Mouse (Mus musculus): Measurements from ENCODE around the gene Khdc4.
"Not testable (repeated sequence)": the region's sequence is repeated elsewhere in the genome, so short reads cannot be mapped to it uniquely, and the experiment has no call there.

Gene Khdc4

DNA sequence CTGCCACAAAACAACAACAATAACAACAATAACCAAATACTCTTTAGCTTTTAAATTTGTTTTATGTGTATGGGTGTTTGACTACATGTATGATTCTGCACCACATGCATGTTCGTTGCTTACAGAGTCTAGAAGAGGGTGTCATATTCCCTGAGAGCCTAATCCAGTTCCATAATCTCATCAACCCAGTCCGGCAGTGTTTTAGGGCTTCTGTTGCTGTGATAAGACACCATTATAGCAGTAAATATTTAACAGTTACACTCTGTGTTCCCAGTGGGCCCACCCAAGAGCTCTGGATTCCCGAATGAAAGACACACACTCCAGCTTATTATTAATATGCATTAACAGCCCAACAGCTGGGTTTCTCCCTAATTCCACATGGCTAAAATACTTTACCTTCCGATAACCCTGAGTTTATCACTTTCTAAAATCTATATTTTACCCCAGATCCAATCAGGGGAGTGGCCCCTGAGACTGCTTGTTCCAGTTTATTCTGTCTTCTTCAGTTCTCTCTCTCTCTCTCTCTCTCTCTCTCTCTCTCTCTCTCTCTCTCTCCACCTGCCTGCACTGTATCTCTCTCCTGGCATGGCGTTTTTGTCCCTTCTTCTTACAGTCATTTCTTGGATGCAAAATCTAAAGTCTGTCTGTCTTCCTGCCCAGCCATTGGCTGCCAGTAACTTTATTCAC is 27.0 kb upstream of the Khdc4 start:
- no peak for DNase-seq (ENCODE audit: low spot score)

DNA sequence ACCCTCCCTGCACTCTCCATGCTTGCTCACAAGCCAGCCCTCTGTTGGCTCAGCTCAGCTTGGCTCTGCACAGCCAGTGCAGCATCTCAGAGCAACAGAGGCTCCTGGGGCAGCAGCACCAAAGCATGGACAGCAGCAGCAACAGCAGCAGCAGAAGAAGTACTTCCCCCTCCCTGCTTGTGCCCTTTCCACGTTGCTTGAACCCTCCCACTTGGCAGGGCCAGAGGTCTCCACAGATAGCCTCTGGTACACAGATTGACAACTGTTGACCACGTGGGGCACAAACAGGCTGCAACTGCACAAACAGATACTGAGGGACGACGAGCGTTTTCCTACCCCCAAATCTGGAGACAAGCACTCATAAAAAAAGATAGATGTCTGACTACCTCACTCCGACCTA is 25.8 kb upstream of the Khdc4 start:
- no peak for DNase-seq (ENCODE audit: low spot score)

DNA sequence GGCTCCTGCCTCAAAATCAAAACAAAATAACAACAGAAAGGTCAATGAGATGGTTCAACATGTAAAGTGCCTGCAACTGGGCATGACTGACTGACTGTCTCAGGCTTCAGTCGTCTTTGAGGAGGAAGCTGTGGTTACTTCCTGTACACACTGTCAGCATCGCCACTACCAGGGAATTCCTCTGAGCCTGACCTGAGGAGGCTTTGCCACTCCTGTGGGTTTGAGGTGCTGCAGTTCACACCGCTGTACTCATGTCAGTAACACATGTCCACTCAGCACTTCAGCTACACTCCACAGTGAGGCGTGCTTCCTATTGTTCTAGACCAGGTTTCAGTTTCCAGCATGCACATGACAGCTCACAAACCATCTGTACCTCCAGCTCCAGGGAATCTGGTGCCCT is 21.5 kb upstream of the Khdc4 start:
- DNase-seq (ENCODE audit: low spot score), result no peak

DNA sequence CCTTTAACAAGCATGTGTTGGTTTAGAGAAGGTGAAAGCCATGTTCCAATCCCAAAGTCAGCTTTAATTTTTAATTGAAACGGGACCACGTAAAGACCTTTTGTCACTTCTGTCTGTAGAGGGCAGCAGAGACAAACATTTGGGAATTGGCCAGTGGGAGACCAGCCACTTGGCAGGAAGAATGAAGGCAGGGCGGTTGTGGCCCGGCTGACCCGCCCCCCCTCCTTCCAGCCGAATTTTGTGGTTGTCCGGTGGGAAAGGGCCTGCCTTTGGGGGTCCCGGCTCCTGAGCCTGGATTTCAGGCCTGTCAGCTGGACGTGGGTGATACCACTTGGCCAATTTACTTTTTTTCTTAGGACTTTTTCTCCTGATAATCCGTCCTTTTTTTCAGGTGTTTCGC is 8.2 kb upstream of the Khdc4 start:
- peak; percentile 53 for DNase-seq (ENCODE audit: low spot score)

DNA sequence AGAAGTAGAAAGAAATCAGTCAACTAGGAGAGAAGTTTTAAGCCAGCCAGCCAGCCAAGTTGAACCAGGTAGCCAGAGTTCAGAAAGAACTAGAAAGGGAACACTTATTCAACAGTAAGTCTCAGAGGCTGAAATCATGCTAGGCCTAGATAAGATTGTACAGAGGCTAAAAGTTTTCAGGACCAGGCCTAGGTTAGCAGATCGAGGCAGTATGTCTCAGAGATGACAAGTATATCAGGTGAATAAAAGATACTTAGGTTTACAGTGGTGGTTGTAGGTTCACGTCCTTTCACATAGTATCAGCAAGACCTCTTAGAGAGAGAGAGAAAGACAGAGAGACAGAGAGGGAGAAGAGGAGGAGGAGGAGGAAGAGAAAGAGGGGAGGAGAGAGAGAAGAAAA is 1.8 kb upstream of the Khdc4 start:
- no peak for DNase-seq (ENCODE audit: low spot score)

DNA sequence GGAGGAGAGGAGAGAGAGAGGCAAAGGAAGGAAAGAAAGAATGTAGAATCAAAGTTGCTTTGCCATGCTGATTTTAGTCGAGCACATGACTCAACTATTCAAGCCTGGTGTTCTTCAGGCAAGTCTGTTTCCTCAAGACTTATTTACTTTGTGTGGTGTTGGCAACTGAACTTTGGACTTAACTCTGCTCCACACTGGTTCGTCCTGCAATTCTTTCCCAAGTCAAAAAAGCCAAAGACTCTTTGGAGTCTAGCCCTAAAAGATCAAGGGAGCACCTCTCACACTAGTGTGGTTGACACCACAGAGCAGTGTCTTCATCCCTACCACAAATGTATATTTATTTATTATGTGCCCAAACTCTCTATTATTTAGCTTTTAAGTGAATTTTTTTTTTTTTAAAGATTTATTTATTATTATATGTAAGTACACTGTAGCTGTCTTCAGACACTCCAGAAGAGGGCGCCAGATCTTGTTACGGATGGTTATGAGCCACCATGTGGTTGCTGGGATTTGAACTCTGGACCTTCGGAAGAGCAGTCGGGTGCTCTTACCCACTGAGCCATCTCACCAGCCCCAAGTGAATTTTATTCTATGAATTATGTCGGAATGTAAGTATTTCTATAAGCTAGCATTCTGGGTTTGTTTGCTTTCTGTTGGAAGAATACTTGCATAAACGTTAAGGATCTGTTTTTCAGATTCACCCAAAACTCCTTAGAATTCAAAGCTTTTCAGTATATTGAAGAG is 1.2 kb upstream of the Khdc4 start:
- no peak for DNase-seq (ENCODE audit: low spot score)

DNA sequence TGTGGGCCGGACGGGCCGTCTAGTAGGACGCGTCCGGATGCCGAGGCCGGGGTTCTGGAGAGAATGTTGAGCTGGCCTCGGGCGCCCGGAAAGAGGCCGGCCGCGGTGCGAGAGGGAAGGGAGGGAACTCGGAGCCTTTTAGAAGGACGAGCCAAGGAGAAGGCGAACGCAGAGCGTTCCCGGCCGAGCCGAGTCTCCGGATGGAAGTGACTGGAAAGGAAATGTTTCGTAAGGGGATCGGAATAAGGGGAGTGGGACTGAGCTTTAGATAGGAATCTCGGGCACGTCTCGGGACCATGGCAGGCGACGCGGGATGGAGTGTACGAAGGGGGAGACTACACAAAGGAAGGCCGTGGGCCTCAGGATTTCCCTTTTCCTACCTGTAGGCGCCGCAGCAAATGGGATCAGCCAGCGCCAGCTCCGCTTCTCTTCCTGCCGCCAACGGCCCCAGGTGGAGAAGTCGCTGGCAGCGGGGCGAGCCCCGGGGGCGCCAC is 402 bp downstream of the Khdc4 start:
- DNase-seq (ENCODE audit: low spot score), result peak; percentile 59

DNA sequence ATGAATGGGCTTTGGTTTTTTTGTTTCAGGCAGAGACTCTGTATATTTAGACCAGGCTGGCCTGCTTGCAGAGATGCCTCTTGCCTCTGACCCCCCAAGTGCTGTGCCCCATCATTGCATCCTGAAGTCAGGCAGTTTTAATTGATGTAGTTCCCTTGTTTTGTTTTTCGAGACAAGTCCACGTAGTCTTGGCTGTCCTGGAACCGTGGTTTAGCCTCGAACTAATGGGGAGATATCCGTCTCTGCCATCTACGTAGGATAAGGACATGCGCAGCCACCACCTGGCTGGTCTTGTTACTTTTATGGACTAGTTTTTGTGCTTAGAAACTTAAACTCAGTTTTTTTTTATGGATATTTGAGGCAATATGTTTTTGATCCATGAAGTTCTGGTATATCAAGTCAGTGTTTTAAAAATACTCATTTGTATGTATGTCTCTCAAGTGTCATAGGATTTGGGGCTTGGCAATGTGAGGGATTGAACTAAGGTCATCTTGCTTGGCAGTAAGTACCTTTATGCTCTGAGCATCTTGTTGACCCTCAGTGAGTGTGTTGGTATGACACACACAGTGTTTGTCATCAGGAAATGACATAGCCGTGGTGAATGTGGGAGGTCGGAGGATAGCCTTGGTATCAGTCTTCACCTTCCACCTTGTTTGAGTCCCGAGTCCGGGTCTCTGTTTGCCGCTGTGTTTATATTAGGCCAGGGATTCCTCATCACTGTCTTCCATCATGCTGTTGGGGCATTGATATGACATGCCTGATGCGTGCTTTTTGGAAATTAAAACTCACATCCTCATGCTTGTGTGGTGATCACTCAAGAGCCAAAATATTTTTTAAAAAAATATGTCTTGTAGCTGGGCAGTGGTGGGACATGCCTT is 1.4 kb downstream of the Khdc4 start:
- DNase-seq (ENCODE audit: low spot score), result no peak

DNA sequence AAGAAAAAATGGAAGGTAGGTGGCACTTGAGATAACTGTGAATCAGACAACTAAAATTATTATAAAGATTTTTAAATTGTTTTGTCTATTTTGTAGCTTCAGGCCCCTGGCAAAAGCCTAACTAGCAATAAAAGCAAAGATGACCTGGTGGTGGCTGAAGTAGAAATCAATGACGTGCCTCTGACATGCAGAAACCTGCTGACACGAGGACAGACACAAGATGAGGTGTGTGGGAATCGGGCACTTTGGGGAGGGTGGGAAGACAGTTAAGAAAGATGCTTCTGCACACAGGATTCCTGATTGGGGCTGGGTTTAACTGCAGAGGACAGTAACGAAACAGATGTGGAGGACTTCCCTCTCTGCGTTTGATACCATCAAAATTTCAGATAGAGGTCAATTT is 3.5 kb downstream of the Khdc4 start:
- DNase-seq (ENCODE audit: low spot score), result no peak

DNA sequence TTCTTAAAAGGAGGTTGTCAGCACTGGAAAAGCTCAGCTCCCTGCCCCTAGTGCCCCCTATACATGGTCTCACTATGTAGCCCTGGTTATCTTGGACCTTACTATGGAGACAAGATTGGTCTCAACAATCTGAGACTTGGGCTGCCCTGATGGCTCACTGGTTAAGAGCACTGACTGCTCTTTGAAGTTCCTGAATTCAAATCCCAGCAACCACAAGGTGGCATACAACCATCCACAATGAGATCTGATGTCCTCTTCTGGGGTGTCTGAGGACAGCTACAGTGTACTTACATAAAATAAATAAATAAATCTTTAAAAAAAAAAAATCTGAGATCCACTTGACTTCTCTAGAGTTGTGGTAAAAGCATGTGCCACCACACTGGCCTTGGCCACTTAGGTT is 9.9 kb downstream of the Khdc4 start:
- no peak for DNase-seq (ENCODE audit: low spot score)

DNA sequence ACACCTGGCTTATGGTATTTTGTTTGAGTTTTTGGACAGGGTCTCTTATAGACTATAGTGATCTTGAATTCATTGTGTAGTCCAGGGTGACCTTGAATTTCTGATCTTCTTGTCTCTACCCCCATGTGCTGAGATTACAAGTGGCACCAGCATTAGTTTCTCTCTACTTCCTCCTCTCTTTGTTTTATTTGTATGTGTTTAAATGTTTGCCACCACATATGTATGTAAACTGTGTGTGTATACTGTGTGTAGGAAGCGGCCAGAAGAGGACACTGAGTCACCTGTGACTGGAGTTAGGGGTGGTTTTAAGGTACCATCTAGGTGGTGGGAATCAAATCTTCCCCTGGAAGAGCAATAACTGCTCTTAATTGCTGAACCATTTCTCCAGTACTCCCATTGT is 12.4 kb downstream of the Khdc4 start:
- DNase-seq (ENCODE audit: low spot score), result no peak

DNA sequence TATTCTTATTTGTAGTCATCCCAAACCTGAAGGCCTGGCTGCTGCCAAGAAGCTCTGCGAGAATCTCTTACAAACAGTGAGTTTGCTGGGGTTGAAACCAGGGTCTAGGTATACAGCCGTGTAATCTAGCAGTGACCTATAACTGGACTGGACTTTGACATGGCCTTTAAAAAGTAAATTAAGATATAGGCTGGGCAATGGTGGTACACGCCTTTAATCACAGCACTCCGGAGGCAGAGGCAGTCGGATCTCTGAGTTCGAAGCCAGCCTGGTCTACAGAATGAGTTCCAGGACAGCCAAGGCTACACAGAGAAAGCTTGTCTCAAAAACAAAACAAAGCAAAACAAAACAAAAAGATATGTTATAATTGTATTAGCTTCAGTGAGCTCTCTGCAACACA is 13.2 kb downstream of the Khdc4 start:
- no peak for DNase-seq (ENCODE audit: low spot score)

DNA sequence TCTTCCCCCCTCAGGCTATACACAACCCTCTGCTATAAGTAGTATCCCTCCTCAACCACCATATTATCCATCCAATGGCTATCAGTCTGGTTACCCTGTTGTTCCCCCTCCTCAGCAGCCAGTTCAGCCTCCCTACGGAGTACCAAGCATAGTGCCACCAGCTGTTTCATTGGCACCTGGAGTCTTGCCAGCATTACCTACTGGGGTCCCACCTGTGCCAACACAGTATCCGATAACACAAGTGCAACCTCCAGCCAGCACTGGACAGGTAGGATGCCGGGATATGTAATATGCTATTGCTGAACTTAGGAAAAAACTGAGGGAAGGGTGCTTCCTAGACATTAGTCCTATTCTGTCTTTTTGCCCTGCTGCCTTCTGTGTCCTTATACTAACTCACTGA is 14.6 kb downstream of the Khdc4 start:
- DNase-seq (ENCODE audit: low spot score), result no peak

DNA sequence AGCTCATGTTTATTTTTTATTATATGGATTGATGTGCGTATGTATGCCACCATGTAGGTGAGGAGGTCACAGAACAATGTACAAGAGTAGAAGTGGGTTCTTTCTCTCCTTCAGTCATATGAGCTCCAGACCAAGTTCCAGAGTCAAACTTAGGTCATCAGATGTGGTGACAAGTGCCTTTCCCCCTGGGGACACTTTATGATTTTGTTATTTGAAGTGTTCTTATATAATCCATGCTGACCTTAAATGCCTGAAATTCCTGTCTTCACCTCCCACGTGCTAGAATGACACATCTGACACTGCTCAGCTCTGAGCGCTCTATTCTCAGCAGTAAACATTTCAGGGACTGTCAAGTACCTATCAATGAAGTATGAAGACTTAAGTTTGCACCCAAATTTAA is 15.6 kb downstream of the Khdc4 start:
- DNase-seq (ENCODE audit: low spot score), result no peak

DNA sequence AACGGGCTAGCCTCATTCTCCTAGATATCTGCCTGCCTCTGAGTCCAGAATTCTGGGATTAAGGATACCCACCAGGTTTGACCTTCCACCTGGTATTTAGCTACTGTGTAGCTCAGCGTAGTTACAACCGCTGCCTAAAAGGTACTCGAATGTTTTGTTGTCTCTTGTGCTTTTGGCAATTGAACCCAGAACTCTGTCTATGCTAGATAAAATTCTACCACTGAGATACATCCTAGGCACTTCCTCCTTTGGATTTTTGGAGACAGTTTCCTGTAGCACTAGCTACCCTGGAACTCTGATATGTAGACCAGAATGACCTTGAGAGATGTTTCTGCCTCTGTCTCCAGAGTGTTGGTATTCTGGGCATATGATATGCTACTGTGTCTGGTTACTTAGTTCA is 28.1 kb downstream of the Khdc4 start:
- no peak for DNase-seq (ENCODE audit: low spot score)

DNA sequence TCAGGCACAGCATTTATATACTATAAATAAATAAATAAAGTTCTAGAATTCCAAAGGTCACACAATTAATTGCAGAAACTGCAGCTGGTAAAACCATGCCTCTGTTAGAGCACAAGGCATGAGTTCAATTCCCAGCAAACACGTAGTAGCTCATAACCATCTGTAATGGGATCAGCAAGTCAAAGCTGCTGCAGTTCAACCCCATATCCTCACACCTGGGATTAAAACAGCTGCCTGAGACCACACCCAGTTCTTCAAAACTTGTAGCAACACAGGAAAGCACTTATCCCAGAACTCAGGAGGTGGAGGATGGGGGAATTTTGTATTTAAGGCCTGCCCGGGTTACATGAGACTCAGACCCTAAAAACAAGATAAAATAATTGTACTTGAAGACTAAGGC is 29.1 kb downstream of the Khdc4 start:
- DNase-seq (ENCODE audit: low spot score), result no peak

DNA sequence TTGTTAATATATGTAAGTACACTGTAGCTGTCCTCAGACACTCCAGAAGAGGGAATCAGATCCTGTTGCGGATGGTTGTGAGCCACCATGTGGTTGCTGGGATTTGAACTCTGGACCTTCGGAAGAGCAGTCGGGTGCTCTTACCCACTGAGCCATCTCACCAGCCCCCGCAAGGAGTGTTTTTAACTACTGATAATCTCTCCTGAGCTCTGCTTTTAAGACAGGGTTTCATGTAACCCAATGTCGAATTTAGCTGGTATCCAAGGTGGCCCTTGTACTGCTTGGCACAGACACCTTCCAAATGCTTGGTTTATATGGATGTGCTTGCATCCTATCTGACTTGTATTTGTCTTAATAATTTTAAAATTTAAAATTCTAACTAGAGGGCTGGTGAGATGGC is 30.1 kb downstream of the Khdc4 start:
- DNase-seq (ENCODE audit: low spot score), result not testable (repeated sequence)

DNA sequence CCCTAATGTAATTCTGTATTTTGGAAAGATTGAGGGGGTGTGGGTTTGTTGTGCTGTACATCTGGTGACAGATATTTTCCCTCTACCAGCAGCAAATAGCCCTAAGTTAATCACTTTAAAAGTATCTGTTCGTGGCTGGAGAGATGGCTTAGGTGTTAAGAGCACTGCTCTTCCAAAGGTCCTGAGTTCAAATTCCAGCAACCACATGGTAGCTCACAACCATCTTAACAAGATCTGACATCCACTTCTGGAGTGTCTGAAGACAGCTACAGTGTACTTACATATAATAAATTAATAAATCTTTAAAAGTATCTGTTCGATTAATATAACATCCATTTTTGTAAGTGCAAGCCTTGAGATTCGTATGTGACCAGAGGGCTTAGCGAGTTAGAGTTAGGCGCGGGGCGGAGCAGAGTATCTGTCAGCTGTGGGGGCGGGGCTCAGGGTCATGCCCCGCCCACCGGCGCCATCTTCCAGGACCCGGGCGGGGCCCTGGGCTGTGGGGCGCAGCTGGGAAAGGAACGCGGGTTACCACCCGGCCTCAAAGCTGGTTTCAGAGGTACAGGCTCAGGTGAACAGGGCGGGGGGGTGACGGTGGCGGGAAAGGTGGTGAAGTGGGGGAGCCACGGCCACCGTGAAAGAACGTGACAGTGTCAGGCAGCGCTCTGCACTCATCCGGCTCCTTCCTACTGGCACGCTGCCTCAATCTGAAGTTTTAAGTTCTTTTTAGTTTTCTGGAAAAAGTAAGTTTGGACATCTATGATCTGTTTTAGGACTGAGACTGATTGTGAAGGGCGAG is 31.0 kb downstream of the Khdc4 start, which contains the start of gene Rit1:
Rit1 (plus strand) TSS at position 440 of the 799 bp plus-strand sequence.
- DNase-seq (ENCODE audit: low spot score), result peak; percentile 84

DNA sequence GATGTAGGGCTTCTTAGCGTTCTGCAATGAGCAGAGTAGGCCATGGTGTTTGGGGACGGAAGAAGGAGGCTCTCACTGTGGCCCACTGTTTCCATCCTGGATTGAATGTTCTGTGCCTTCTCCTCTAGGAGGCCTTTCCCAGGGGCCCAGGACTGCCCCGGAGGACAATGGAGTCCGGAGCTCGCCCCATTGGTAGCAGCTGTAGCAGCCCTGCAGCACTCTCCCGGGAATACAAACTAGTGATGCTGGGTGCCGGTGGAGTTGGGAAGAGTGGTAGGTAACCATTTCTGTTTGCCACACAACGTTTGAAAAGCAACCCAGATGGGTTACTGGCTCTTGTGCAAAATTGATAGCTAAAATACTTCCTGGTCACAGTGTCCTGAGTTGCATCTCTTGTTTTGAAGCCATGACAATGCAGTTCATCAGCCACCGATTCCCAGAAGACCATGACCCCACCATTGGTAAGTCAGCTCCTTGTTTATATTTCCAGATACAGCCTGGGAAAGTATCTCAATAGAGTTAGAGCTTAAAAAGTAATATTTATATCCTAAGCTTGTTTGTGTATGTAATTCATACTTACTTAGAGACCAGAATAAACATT is 31.7 kb downstream of the Khdc4 start:
- DNase-seq (ENCODE audit: low spot score), result peak; percentile 35

DNA sequence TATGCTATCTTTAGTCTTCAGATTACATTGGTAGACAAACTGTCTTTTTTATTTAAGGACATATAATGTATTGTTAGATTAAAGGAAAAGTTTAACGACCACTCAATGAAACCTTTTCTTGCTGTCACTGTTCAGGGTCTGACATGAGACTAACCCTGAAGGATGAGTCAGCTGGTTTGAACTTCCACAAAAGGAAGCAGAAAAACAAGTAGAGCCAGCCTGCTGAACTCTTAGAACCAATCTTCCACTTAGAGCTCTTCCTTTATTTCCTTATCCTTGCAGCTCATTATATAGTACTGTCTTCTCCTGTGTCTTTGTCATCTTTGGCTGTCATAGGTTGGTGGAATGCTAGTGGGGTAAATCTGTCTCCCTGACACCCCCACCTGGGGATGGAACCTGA is 32.2 kb downstream of the Khdc4 start:
- no peak for DNase-seq (ENCODE audit: low spot score)

DNA sequence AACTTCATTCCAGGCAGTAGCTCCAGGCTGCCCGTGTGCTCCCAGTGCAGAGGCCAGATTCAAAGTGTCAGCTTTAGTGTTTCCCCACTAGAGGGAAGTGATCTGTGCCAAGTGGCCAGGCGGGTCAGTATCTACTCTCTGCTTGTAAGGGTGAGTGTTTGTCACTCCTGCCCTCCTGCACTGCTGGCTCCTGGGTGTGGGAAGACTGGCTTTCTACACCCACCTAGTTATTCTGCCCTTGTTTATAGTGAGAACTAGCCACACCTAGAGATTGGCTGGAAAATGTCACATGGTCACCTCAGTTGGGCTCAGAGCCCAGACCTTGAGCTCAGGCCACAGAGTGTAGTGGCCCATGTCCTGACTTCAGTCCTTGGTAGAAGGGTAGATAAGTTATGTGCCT is 33.5 kb downstream of the Khdc4 start:
- DNase-seq (ENCODE audit: low spot score), result peak; percentile 38

Measured in ovary, postnatal 36 days (tissue).